Mouse (Mus musculus): ENCODE results near the gene Aamp. TPM values are rescaled to one million over a fixed set of nuclear protein-coding genes. Genes with fewer than 3 reads are reported as not detected.

Aamp gene
- polyA plus RNA-seq, 1 experiment from 2014 or later = 97.5 TPM

DNA sequence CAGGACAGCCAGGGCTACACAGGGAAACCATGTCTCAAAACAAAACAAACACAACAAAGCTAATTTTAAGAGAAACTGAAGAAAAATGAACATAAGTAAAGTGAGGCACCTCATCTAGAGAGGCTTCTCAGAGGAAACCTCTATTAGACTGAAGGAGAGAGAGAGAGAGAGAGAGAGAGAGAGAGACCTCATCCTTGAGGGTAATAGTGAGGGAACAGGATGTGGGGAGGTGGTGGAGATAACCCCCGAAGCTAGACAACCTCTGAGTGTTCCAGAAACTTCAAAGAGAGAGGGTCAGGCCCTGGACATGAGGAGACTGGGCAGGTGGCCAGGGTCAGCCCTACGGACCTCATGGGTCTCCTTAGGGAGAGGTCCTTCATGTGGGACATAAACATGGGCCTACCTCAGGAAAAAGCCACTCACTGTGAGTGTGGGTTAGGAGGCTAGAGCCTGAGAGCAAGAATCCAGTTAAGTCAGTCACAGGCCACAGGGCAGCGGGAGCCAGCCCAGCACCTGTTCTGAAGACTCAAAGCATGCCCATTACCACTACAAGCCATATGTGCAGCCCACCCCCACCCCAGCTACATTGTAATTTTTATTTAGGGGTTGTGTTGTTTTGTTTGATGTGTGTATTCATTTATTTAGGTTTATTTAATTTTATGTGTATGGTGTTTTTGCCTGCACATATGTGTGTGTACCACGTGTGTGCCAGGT lies 31.7 kb upstream of the Aamp start:
- Histone ChIP-seq H3K4me3 (ENCODE audit: low read depth, low read length) (no peak overlapping the region), H3K27me3 (ENCODE audit: control insufficient read depth, insufficient read depth, low read depth, low read length) (no peaks in the 10 kb centered on the region), H3K9ac (ENCODE audit: low read depth, low read length) (no peak overlapping the region), H3K9me3 (replicated peaks; ENCODE audit: control insufficient read depth, low read length) (no peaks in the 10 kb centered on the region), H3K27ac (ENCODE audit: low read length) (no peak overlapping the region), H3K4me1 (ENCODE audit: control insufficient read depth, low read depth, low read length) (no peaks in the 10 kb centered on the region; the same call in 1 of the 2 replicates), H3K36me3 (ENCODE audit: control insufficient read depth, insufficient read depth) (no peaks in the 10 kb centered on the region), H3K4me2 (ENCODE audit: low read depth, low read length) (no peak overlapping the region)
- no peak for ATAC-seq (ENCODE audit: low read depth)
- WGBS (ENCODE audit: insufficient replicate concordance) = 49% methylated on average over 4 of the region's 4 CpGs

DNA sequence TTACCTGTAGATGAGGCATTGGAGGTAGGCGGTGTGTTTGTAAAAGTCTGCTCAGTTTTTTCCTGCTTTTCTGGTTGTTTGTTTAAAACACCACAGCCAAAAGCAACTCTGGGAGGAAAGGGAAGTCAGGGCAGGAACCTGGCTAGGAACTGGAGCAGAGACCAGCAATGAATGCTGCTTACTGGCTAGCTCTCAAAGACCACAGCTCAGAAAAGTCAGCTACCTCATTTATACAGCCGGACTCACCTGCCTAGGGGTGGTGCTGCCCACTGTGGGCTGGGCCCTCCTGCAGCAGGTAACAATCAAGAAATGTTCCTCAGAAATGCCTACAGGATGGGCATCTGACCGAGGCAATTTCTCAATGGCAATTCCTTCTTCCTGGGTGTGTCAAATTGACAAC lies 30.3 kb upstream of the Aamp start:
- Histone ChIP-seq H3K27ac (ENCODE audit: low read length) (no peak overlapping the region), H3K4me3 (ENCODE audit: low read depth, low read length) (no peak overlapping the region), H3K4me2 (ENCODE audit: low read depth, low read length) (no peak overlapping the region), H3K9me3 (replicated peaks; ENCODE audit: control insufficient read depth, low read length) (no peaks in the 10 kb centered on the region), H3K36me3 (ENCODE audit: control insufficient read depth, insufficient read depth) (no peaks in the 10 kb centered on the region), H3K9ac (ENCODE audit: low read depth, low read length) (no peak overlapping the region), H3K4me1 (ENCODE audit: control insufficient read depth, low read depth, low read length) (no peaks in the 10 kb centered on the region; the same call in 1 of the 2 replicates), H3K27me3 (ENCODE audit: control insufficient read depth, insufficient read depth, low read depth, low read length) (no peaks in the 10 kb centered on the region)
- no peak for ATAC-seq (ENCODE audit: low read depth)
- WGBS (ENCODE audit: insufficient replicate concordance) = 53% methylated on average over 3 of the region's 3 CpGs

DNA sequence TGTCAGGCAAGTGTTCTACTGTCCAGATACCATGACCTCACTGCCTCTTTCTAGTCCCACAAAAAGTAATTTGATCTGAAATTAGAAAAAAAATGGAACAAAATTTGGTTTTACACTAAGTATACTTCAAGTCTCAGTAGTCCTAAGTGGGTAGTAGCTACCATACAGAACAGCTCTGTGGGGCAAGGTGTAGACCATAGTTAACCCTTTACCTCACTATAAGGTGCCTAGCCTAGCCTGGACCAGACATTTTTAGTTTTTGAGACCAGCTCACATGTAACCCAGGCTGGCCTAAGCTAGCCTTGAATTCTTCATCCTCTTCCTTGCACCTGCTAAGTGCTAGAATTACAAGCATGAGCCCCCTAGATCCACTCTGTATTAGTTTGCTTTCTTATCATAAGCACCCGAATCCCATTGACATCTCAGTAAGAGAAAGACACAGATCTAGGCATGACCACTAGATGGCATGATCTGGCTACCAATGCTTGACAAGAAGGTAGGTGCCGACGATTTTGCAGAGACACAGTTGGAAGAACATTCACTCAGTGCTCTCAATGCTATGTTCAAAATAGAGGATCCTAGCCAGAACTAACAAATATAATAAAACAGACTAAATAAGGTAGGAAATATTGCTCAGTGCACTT lies 28.6 kb upstream of the Aamp start:
- peaks cover 3% of the 10 kb centered on the region for H3K4me1 ChIP-seq (ENCODE audit: control insufficient read depth, low read depth, low read length)
- no peaks in the 10 kb centered on the region for H3K36me3 ChIP-seq (ENCODE audit: control insufficient read depth, insufficient read depth)

DNA sequence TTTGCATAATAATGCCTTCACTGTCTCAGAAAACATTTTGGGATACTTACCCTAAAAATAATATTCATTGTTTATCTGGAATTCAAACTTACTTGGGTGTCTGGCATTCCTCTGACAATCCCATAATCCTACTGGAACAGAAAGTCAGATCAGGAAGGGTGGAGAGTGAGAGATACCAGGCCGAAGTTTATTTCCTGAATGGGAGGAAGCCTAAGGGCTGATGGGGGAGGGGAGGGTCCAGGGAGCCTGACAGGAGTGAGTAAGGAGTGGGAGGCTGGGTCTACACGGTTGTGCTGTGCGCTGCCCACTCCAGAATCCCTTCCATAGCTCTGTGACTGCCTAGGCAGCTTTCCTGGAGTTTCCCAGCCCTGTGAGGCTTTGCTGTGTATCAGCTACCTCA lies 25.2 kb upstream of the Aamp start:
- H3K4me2 ChIP-seq (ENCODE audit: low read depth, low read length) = no peak overlapping the region
- peaks cover 17% of the 10 kb centered on the region for H3K4me1 ChIP-seq (ENCODE audit: control insufficient read depth, low read depth, low read length)
- no peaks in the 10 kb centered on the region for H3K9me3 ChIP-seq (replicated peaks; ENCODE audit: control insufficient read depth, low read length)
- no peaks in the 10 kb centered on the region for H3K36me3 ChIP-seq (ENCODE audit: control insufficient read depth, insufficient read depth)
- no peaks in the 10 kb centered on the region for H3K27me3 ChIP-seq (ENCODE audit: control insufficient read depth, insufficient read depth, low read depth, low read length)
- WGBS (ENCODE audit: insufficient replicate concordance) = 32% methylated on average over 3 of the region's 3 CpGs
- 0 out of 2 replicates have a peak, but pooled peaks have one; percentile 16 for ATAC-seq (ENCODE audit: low read depth)
- no peak overlapping the region for H3K4me3 ChIP-seq (ENCODE audit: low read depth, low read length)
- H3K9ac ChIP-seq (ENCODE audit: low read depth, low read length) = no peak overlapping the region
- H3K27ac ChIP-seq (ENCODE audit: low read length) = no peak overlapping the region

More for the DNA sequence above, 28.6 kb upstream of the Aamp start:
- no peak overlapping the region for H3K4me2 ChIP-seq (ENCODE audit: low read depth, low read length)
- no peak overlapping the region for H3K9ac ChIP-seq (ENCODE audit: low read depth, low read length)
- H3K9me3 ChIP-seq (replicated peaks; ENCODE audit: control insufficient read depth, low read length) = no peaks in the 10 kb centered on the region
- ATAC-seq (ENCODE audit: low read depth) = 0 out of 2 replicates have a peak, but pooled peaks have one; percentile 27
- H3K27me3 ChIP-seq (ENCODE audit: control insufficient read depth, insufficient read depth, low read depth, low read length) = no peaks in the 10 kb centered on the region
- WGBS (ENCODE audit: insufficient replicate concordance) = 2% methylated on average over 3 of the region's 3 CpGs
- no peak overlapping the region for H3K4me3 ChIP-seq (ENCODE audit: low read depth, low read length)
- no peak overlapping the region for H3K27ac ChIP-seq (ENCODE audit: low read length)

DNA sequence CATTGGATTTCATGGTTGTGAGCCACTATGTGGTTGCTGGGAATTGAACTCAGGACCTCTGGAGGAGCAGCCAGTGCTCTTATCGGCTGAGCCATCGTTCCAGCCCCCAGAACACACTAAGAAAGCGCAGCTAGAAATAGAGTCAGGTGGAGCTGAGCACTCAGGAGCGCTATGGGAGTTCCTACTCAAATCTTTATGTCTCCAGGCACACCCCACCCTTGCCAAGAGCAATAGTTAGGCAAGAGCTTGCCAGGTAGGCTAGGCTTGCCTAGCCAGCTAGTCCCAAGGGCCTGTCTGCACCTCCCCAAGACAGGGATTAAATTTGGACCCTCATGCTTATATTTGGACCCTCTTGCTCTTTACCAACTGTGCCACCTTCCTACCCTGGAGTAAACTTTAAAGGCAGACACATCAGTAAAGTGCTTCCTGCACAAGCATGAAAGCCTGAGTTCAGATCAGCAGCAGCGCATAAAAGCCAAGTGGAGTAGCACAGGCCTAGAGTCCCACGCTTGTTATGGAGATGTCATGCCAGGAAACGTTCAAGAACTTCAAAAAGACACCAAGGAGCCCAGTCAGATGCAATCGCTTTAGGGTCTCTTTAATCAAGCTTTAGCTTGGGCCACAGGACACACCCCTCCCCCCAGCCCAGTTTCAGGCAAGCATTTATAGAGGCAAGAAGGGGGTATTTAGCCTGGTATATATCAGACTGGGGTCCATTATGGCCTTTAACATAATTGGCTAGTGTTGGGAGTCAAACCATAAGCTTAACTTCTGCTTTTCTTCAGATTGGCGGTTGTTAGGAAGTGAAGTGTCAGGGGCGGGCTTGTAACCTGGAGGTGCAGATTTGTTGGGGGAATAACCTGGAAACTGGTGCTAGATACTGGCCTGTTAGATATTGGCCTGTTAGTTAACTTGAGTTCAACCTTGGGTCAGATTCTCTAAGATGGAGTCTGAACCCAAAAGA lies 23.7 kb upstream of the Aamp start:
- 54% methylated on average over 10 of the region's 10 CpGs for WGBS (ENCODE audit: insufficient replicate concordance)
- no peak overlapping the region for H3K4me2 ChIP-seq (ENCODE audit: low read depth, low read length)
- H3K27ac ChIP-seq (ENCODE audit: low read length) = no peak overlapping the region
- no peak overlapping the region for H3K9ac ChIP-seq (ENCODE audit: low read depth, low read length)
- H3K27me3 ChIP-seq (ENCODE audit: control insufficient read depth, insufficient read depth, low read depth, low read length) = no peaks in the 10 kb centered on the region
- H3K4me3 ChIP-seq (ENCODE audit: low read depth, low read length) = no peak overlapping the region
- no peaks in the 10 kb centered on the region for H3K9me3 ChIP-seq (replicated peaks; ENCODE audit: control insufficient read depth, low read length)
- H3K4me1 ChIP-seq (ENCODE audit: control insufficient read depth, low read depth, low read length) = peaks cover 27% of the 10 kb centered on the region
- no peaks in the 10 kb centered on the region for H3K36me3 ChIP-seq (ENCODE audit: control insufficient read depth, insufficient read depth)
- ATAC-seq (ENCODE audit: low read depth) = no peak

DNA sequence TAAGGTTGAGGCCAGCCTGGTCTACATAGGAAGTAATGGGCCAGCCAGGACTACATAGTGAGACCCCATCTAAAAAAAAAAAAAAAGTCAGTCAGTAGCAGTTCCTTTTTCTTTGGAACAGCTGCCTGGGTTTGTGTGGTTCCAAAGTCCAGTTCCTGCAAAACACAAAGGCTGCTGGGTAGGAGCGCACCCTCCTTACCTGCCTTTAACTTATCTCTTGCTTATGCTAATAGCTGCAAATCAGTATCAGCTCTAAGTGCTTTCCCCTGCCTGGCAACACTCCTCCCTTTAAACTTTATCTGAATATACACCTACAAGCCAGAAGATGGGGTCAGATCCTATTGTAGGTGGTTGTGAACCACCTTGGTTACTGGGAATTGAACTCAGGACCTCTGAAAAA lies 22.6 kb upstream of the Aamp start:
- no peaks in the 10 kb centered on the region for H3K36me3 ChIP-seq (ENCODE audit: control insufficient read depth, insufficient read depth)
- H3K27ac ChIP-seq (ENCODE audit: low read length) = no peak overlapping the region
- H3K4me2 ChIP-seq (ENCODE audit: low read depth, low read length) = no peak overlapping the region
- H3K9me3 ChIP-seq (replicated peaks; ENCODE audit: control insufficient read depth, low read length) = no peaks in the 10 kb centered on the region
- no peaks in the 10 kb centered on the region for H3K27me3 ChIP-seq (ENCODE audit: control insufficient read depth, insufficient read depth, low read depth, low read length)
- H3K9ac ChIP-seq (ENCODE audit: low read depth, low read length) = no peak overlapping the region
- no peak for ATAC-seq (ENCODE audit: low read depth)
- H3K4me1 ChIP-seq (ENCODE audit: control insufficient read depth, low read depth, low read length) = peaks cover 36% of the 10 kb centered on the region
- H3K4me3 ChIP-seq (ENCODE audit: low read depth, low read length) = no peak overlapping the region
- WGBS (ENCODE audit: insufficient replicate concordance) = 89% methylated on average over 1 of the region's 1 CpGs

DNA sequence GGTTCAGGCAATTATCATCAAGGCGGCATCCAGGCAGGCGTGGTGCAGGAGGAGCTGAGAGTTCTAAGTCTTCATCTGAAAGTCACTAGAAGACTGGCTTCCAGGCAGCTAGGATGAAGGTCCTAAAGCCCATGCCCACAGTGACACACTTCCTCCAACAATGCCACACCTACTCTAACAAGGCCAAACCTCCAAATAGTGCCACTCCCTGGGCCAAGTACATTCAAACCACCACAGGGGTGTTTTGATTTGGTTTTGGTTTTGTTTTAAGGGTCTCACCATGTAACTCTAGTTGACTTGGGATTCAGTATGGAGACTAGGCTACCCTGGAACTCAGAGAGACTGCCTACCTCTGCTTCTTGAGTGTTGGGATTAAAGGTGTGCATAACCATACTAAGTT lies 21.0 kb upstream of the Aamp start, which contains the start of gene Tmbim1:
Tmbim1 (minus strand) TSS at position 101 of the 400 bp plus-strand sequence.
- 86% methylated on average over 2 of the region's 2 CpGs for WGBS (ENCODE audit: insufficient replicate concordance)
- Histone ChIP-seq H3K36me3 (ENCODE audit: control insufficient read depth, insufficient read depth) (no peaks in the 10 kb centered on the region), H3K27me3 (ENCODE audit: control insufficient read depth, insufficient read depth, low read depth, low read length) (no peaks in the 10 kb centered on the region), H3K4me2 (ENCODE audit: low read depth, low read length) (peak within 1 kb of the TSS; percentile 92), H3K4me3 (ENCODE audit: low read depth, low read length) (peak within 1 kb of the TSS; percentile 86), H3K27ac (ENCODE audit: low read length) (no peak within 1 kb of the TSS; the same call in 1 of the 2 replicates), H3K9ac (ENCODE audit: low read depth, low read length) (no peak within 1 kb of the TSS), H3K9me3 (replicated peaks; ENCODE audit: control insufficient read depth, low read length) (no peaks in the 10 kb centered on the region), H3K4me1 (ENCODE audit: control insufficient read depth, low read depth, low read length) (peaks cover 40% of the 10 kb centered on the region)
- no peak for ATAC-seq (ENCODE audit: low read depth)

DNA sequence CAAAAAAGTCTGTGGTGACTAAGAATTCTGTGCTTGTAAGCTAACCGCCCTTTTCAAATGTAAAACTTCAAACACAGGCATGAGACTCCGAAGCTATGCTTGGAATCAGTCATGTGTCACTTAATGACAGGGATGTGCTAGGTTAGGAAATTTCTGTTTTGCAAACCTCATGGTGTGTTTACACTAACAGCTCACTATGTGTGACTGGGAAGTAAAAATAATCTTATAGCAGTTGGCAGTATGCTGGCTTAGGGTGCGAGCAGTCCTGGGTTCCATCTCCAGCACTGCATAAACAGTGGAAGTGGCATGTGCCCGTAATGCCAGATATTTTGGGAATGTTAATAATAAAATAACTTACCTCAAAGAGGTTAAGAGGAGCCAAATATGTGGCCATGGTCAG lies 20.4 kb upstream of the Aamp start:
- Histone ChIP-seq H3K4me3 (ENCODE audit: low read depth, low read length) (no peak overlapping the region), H3K36me3 (ENCODE audit: control insufficient read depth, insufficient read depth) (no peaks in the 10 kb centered on the region), H3K27ac (ENCODE audit: low read length) (no peak overlapping the region), H3K9me3 (replicated peaks; ENCODE audit: control insufficient read depth, low read length) (no peaks in the 10 kb centered on the region), H3K9ac (ENCODE audit: low read depth, low read length) (no peak overlapping the region), H3K27me3 (ENCODE audit: control insufficient read depth, insufficient read depth, low read depth, low read length) (no peaks in the 10 kb centered on the region), H3K4me2 (ENCODE audit: low read depth, low read length) (no peak overlapping the region), H3K4me1 (ENCODE audit: control insufficient read depth, low read depth, low read length) (peaks cover 43% of the 10 kb centered on the region)
- ATAC-seq (ENCODE audit: low read depth) = no peak
- 78% methylated on average over 4 of the region's 4 CpGs for WGBS (ENCODE audit: insufficient replicate concordance)
